Mouse (Mus musculus) embryonic facial prominence, embryonic 13.5 days (tissue): ENCODE results near the gene Stap2. TPM values are rescaled to one million over a fixed set of nuclear protein-coding genes. Genes with fewer than 3 reads are reported as not detected.

Source experiments
- ATAC-seq: fragments of 200-750 bp; cut with Nextera tagmentation; 2 replicates; pipeline ENCODE4 v1.8.0; 2017; ENCODE audit warnings: low read depth; ENCODE audit not compliant: insufficient number of reproducible peaks, insufficient read depth, low FRiP score, low TSS enrichment
- H3K27ac ChIP-seq: fragments of 300-500 bp; sonication (generic); 2 replicates; pipeline ENCODE4 v1.5.1; 2015; ENCODE audit warnings: moderate library complexity, mild to moderate bottlenecking, inconsistent platforms
- H3K27me3 ChIP-seq: fragments of 300-500 bp; sonication (generic); 2 replicates; pipeline ENCODE4 v1.6.1; 2015; ENCODE audit warnings: mild to moderate bottlenecking, inconsistent platforms
- H3K36me3 ChIP-seq: fragments of 300-500 bp; sonication (generic); 2 replicates; pipeline ENCODE4 v1.6.1; 2015; ENCODE audit warnings: mild to moderate bottlenecking, inconsistent platforms
- H3K4me1 ChIP-seq: fragments of 300-500 bp; sonication (generic); 2 replicates; pipeline ENCODE4 v1.6.1; 2015; ENCODE audit warnings: inconsistent platforms
- H3K4me2 ChIP-seq: fragments of 300-500 bp; sonication (generic); 2 replicates; pipeline ENCODE4 v1.6.1; 2015; ENCODE audit warnings: moderate library complexity, mild to moderate bottlenecking, inconsistent platforms
- H3K4me3 ChIP-seq: fragments of 300-500 bp; sonication (generic); 2 replicates; pipeline ENCODE4 v1.5.1; 2015; ENCODE audit warnings: mild to moderate bottlenecking, inconsistent platforms
- H3K9ac ChIP-seq: fragments of 300-500 bp; sonication (generic); 2 replicates; pipeline ENCODE4 v1.6.1; 2015; ENCODE audit warnings: mild to moderate bottlenecking, inconsistent platforms
- H3K9me3 ChIP-seq: fragments of 300-500 bp; sonication (generic); 2 replicates; pipeline ENCODE4 v1.6.1; 2016; ENCODE audit warnings: inconsistent platforms
- WGBS: fragments of 180-500 bp; shearing (Covaris S2); methylation state at CpG from one replicate; pipeline ENCODE4 v1.1.7; 2015; ENCODE audit warnings: mixed read lengths; 5-methylcytosine and 5-hydroxymethylcytosine counted together
- polyA plus RNA-seq: library from polyadenylated mRNA; unstranded; fragments of >200 nt; fragmentation: Nextera tagmentation; extraction: Ambion mirVana; gene quantifications from 2 replicates; pipeline ENCODE4 v1.2.1, GENCODE M21; 2015

The Stap2 gene
- polyA plus RNA-seq, 1 experiment from 2014 or later: 10.2 TPM

GRCm38 (mm10) chr17:56011441-56011840 is 6.1 kb upstream of the Stap2 start:
- no peaks in the 10 kb centered on the region for H3K9me3 ChIP-seq
- ATAC-seq: no peak
- H3K4me1 ChIP-seq: peaks cover 25% of the 10 kb centered on the region
- H3K36me3 ChIP-seq: peaks cover 57% of the 10 kb centered on the region
- H3K9ac ChIP-seq: no peak overlapping the region
- H3K27ac ChIP-seq: no peak overlapping the region
- no peak overlapping the region for H3K4me2 ChIP-seq
- no peak overlapping the region for H3K4me3 ChIP-seq
- WGBS: 86% methylated on average over 7 of the region's 7 CpGs
- H3K27me3 ChIP-seq: no peaks in the 10 kb centered on the region

- no peaks in the 10 kb centered on the region for H3K9me3 ChIP-seq
- H3K36me3 ChIP-seq: peaks cover 49% of the 10 kb centered on the region
- peak overlapping the region; percentile 98; the same call in 1 of the 2 replicates for H3K27ac ChIP-seq
- 12% methylated on average over 9 of the region's 9 CpGs for WGBS
- peak overlapping the region; percentile 87 for H3K9ac ChIP-seq
- no peak for ATAC-seq
- H3K4me3 ChIP-seq: peak overlapping the region; percentile 86
- peaks cover 25% of the 10 kb centered on the region for H3K4me1 ChIP-seq
- no peaks in the 10 kb centered on the region for H3K27me3 ChIP-seq
- peak overlapping the region; percentile 98 for H3K4me2 ChIP-seq
Observed at GRCm38 (mm10) chr17:56010681-56011080, 5.3 kb upstream of the Stap2 start.

- peak overlapping the region; percentile 98 for H3K4me2 ChIP-seq
- no peaks in the 10 kb centered on the region for H3K27me3 ChIP-seq
- H3K4me1 ChIP-seq: peaks cover 27% of the 10 kb centered on the region
- no peak for ATAC-seq
- no peaks in the 10 kb centered on the region for H3K9me3 ChIP-seq
- WGBS: 65% methylated on average over 14 of the region's 14 CpGs
- peak overlapping the region; percentile 86 for H3K4me3 ChIP-seq
- peaks cover 45% of the 10 kb centered on the region for H3K36me3 ChIP-seq
- H3K9ac ChIP-seq: peak overlapping the region; percentile 87
- H3K27ac ChIP-seq: peak overlapping the region; percentile 98
Observed at GRCm38 (mm10) chr17:56010255-56010654, 4.9 kb upstream of the Stap2 start.

- Histone ChIP-seq H3K4me3 (peak overlapping the region; percentile 86), H3K27ac (peak overlapping the region; percentile 98), H3K4me2 (peak overlapping the region; percentile 98), H3K4me1 (peaks cover 28% of the 10 kb centered on the region), H3K36me3 (peaks cover 42% of the 10 kb centered on the region), H3K9ac (peak overlapping the region; percentile 87), H3K27me3 (no peaks in the 10 kb centered on the region), H3K9me3 (no peaks in the 10 kb centered on the region)
- WGBS: 19% methylated on average over 2 of the region's 2 CpGs
- no peak for ATAC-seq
Observed at GRCm38 (mm10) chr17:56009962-56010240, 4.5 kb upstream of the Stap2 start.

GRCm38 (mm10) chr17:56009088-56009961 is 3.9 kb upstream of the Stap2 start:
- Histone ChIP-seq H3K27ac (peak overlapping the region; percentile 98), H3K27me3 (no peaks in the 10 kb centered on the region), H3K4me2 (peak overlapping the region; percentile 98), H3K9me3 (no peaks in the 10 kb centered on the region), H3K4me1 (peaks cover 28% of the 10 kb centered on the region), H3K9ac (peak overlapping the region; percentile 87), H3K4me3 (peak overlapping the region; percentile 86), H3K36me3 (peaks cover 36% of the 10 kb centered on the region)
- ATAC-seq: peak; percentile 87
- under 1% methylated on average over 62 of the region's 62 CpGs for WGBS

- H3K27ac ChIP-seq: peak overlapping the region; percentile 98
- H3K4me2 ChIP-seq: peak overlapping the region; percentile 98
- no peaks in the 10 kb centered on the region for H3K9me3 ChIP-seq
- peaks cover 28% of the 10 kb centered on the region for H3K36me3 ChIP-seq
- H3K4me3 ChIP-seq: peak overlapping the region; percentile 86
- peak overlapping the region; percentile 87 for H3K9ac ChIP-seq
- WGBS: under 1% methylated on average over 21 of the region's 21 CpGs
- ATAC-seq: peak; percentile 89
- H3K4me1 ChIP-seq: peaks cover 28% of the 10 kb centered on the region
- no peaks in the 10 kb centered on the region for H3K27me3 ChIP-seq
Observed at GRCm38 (mm10) chr17:56008356-56009087, 3.1 kb upstream of the Stap2 start.

GRCm38 (mm10) chr17:56007444-56008355 is 2.3 kb upstream of the Stap2 start:
- H3K9ac ChIP-seq: peak overlapping the region; percentile 58; the same call in 1 of the 2 replicates
- no peak for ATAC-seq

GRCm38 (mm10) chr17:56006956-56007355 is 1.6 kb upstream of the Stap2 start:
- H3K27me3 ChIP-seq: no peaks in the 10 kb centered on the region; the same call in 1 of the 2 replicates
- peaks cover 28% of the 10 kb centered on the region for H3K4me1 ChIP-seq
- H3K9me3 ChIP-seq: no peaks in the 10 kb centered on the region
- H3K4me3 ChIP-seq: no peak overlapping the region
- H3K27ac ChIP-seq: peak overlapping the region; percentile 71; the same call in 1 of the 2 replicates
- H3K36me3 ChIP-seq: peaks cover 14% of the 10 kb centered on the region
- WGBS: 43% methylated on average over 10 of the region's 10 CpGs
- H3K4me2 ChIP-seq: peak overlapping the region; percentile 98; the same call in 1 of the 2 replicates
- H3K9ac ChIP-seq: 0 out of 2 replicates have a peak overlapping the region, but pooled peaks have one; percentile 58
- no peak for ATAC-seq

More at GRCm38 (mm10) chr17:56007444-56008355, 2.3 kb upstream of the Stap2 start:
- Histone ChIP-seq H3K9me3 (no peaks in the 10 kb centered on the region), H3K4me2 (peak overlapping the region; percentile 98), H3K36me3 (peaks cover 21% of the 10 kb centered on the region), H3K4me3 (peak overlapping the region; percentile 86), H3K27ac (peak overlapping the region; percentile 98), H3K4me1 (peaks cover 28% of the 10 kb centered on the region), H3K27me3 (no peaks in the 10 kb centered on the region; the same call in 1 of the 2 replicates)
- WGBS: 24% methylated on average over 14 of the region's 14 CpGs

GRCm38 (mm10) chr17:56003000-56003399 is 2.4 kb downstream of the Stap2 start:
- Histone ChIP-seq H3K9me3 (no peaks in the 10 kb centered on the region), H3K4me2 (no peak overlapping the region), H3K27me3 (peaks cover 18% of the 10 kb centered on the region), H3K4me1 (peaks cover 10% of the 10 kb centered on the region), H3K9ac (no peak overlapping the region), H3K4me3 (no peak overlapping the region), H3K36me3 (no peaks in the 10 kb centered on the region), H3K27ac (no peak overlapping the region)
- ATAC-seq: no peak
- 84% methylated on average over 3 of the region's 3 CpGs for WGBS

- H3K9ac ChIP-seq: peak overlapping the region; percentile 37; the same call in 1 of the 2 replicates
- H3K9me3 ChIP-seq: no peaks in the 10 kb centered on the region
- no peak overlapping the region for H3K27ac ChIP-seq
- 5% methylated on average over 30 of the region's 30 CpGs for WGBS
- H3K4me1 ChIP-seq: no peaks in the 10 kb centered on the region
- H3K27me3 ChIP-seq: peaks cover 18% of the 10 kb centered on the region
- peak; percentile 52; the same call in 1 of the 2 replicates for ATAC-seq
- peak overlapping the region; percentile 22 for H3K4me3 ChIP-seq
- H3K36me3 ChIP-seq: peaks cover 23% of the 10 kb centered on the region
- H3K4me2 ChIP-seq: peak overlapping the region; percentile 41
Observed at GRCm38 (mm10) chr17:55999794-56000499, 5.4 kb downstream of the Stap2 start.
